Mouse (Mus musculus): ENCODE results near the gene Creb3l2.

Creb3l2 gene

DNA sequence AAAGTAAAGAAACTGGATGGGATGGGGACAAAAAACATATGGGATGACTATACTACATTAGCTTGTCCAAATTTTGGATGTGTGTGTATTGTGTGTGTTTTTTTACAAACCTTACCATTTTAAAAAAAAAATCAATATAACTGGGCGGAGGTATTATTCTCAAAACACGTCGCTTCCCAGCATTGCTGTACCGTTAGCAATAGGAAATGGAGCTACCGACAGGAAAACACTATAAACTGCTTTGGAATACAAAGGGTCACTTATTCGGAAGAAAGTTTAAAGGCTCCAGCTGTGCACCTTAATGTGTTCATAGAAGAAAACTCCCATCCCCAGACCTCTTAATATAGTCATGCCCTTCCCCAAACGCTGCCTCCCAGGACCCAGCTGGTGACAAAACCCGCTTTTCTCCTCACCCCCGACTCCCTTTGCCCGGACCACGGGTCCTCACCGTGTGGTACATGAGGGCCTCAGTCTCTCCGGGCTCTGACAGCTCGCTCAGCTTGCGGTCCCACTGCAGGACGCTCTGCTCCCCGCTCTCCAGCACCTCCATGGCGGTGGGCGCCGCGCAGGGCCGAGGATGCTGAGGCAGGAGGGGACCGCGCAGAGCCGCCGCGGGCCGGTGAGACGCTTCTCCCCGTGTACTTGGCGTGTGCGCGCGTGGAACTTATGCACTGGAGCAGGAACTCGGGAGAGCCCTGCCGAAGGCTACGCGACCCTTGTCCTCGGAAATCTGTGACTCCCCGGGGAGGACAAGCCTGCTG is 515 bp downstream of the Creb3l2 start:
- DNase-seq: no peak

- no peak for DNase-seq
These were observed 1.3 kb downstream of the Creb3l2 start for GRCm38 (mm10) chr6:37440491-37441250.

DNA sequence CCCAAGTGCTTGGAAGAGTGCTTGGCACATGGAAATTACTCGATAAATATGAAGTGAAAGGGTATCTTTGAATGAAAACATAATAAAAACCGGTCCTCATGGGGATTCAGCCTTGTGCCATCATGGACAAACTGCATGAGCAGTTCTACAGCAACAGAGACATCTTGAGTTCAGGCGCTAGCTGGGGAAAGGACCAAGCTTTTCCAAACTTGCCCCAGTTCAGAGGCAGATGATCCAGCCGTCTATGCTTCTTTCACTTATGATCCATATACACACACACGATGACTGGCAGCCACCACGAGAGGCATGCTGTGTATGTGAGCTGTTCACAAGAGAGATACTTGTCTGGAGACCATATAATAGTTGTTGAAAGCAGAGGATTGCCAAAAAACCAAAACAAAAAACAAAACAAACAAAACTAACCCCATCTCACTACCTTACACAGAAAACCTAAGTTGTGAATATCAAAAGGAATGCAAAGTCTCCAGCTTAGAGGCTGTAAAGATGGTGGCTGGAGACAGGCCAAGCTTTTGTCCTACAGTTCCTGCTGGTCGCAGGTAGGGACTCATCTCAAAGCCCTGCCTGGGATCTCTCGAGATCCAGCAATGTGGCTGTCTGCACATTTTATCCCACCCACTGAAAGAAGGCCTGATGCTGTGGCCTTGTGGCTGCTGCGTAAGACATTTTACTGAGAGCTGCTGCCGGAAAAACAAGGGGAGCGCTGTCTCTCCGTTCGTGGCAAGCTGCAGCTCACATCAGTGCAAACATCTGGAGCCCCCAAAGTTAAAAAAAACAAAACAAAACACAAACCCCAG is 2.1 kb downstream of the Creb3l2 start:
- no peak for DNase-seq

- no peak for DNase-seq
These were observed 3.4 kb downstream of the Creb3l2 start for GRCm38 (mm10) chr6:37438510-37438909.

DNA sequence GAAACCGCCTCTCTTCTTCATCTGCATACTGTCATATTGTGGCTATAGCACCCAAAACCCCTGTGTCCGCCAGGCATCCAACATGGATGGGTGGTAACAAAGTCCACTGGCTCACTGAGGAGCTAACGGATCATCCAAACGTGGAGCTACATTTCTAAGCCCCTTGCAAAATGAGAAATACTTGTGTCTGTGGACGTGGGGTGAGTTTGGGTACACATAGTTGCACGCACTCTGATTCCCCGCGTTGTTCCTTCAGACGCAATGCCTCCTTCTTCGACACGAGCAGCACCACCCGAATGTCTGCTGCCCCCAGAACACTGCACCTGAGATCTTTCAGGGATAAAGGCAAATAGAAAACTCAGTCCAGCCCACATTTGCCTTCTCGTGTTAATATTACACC is 4.9 kb downstream of the Creb3l2 start:
- no peak for DNase-seq

- no peak for DNase-seq
These were observed 6.6 kb downstream of the Creb3l2 start for GRCm38 (mm10) chr6:37435391-37435790.

DNA sequence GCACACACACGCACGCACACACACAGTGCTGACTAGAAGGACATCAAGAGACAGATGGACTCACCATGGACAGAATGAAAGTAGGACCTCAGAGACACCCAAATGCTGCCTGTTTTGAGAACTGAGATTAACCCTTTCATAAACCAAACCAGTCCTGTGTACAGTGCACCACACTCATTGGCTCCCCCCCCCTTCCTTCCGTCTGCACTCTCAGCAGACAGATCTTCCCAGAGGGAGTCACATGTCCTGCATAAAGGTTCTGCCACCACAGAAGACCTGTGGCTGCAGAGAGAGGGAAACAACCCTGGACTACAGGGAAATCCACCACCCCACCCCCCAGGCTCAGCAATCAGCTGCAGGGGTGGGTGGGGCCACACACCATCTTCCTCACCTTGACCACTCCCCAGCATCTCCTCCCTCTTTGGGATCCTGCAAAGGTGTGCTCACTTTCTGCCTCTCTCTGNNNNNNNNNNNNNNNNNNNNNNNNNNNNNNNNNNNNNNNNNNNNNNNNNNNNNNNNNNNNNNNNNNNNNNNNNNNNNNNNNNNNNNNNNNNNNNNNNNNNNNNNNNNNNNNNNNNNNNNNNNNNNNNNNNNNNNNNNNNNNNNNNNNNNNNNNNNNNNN is 12.0 kb downstream of the Creb3l2 start:
- no peak for DNase-seq

DNA sequence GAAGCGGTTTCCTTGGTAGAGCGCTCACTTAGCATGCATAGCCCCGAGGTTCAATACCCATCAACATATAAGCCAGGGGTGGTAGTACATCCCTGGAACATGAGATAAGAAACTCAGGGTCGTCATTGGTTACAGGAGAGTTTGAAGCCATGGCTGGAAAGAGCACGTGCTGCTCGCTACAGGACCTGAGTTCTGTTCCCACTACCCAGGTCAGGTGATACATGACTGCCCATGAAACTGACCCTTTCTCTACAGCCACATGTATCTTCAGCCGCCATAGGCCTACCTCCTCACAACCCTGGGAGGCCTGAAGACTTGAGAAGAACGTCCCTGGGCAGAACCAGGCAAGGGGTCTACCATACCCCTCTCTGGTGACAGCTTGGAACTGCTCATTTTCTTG is 13.0 kb downstream of the Creb3l2 start:
- no peak for DNase-seq

DNA sequence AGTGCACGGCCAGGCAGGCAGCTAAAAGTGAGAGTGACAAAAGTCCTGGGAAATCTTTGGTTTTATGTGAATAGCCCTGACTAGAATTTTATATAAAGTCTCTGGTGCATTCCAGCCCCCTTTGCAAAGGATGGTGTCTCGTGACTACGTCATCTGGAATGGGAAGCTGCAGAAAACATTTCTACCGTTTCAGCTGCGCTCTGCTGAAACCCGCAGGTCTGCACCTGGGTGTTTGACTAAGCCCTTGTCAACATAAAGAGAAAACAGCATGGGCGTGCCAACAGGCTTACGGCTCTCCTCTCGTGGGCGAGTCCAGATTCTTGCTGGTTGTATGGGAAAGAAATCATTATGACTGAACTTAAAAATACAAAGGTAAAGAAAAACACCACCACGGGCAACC is 13.9 kb downstream of the Creb3l2 start:
- DNase-seq: no peak

DNA sequence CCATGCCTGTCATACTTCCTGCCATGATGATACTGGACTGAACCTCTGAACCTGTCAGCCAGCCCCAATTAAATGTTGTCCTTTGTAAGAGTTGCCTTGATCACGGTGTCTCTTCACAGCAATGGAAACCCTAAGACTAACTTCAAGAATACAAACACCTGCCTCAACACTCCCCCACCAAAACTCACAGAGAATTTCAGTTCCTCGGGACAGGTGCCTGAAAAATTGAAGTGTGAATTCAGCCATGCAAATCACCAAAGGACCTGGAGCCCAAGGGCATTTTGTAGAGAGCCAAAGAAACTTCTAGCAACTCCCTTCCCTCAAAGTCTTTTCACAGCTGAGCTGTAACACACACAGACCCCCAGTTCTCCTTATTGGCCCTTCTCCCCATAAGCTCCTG is 15.3 kb downstream of the Creb3l2 start:
- no peak for DNase-seq

DNA sequence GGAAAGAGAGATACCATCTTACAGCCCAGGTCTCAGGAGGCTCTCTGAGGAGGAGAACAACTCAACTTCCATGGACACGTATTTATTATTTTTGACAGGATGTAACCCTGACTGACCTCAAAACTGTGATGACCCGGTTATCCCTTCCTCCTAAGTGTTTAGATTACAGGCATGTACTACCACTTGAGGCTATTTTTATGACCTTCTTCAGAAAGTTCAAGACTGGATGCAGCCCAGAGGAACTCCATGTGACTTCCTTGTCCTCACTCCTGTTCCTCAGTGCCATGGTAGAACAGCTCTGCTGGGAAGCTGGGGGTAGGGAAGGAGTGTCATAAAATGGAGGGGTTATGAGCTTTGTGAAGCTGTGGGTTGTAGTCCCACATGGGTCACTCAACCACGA is 16.1 kb downstream of the Creb3l2 start:
- no peak for DNase-seq

DNA sequence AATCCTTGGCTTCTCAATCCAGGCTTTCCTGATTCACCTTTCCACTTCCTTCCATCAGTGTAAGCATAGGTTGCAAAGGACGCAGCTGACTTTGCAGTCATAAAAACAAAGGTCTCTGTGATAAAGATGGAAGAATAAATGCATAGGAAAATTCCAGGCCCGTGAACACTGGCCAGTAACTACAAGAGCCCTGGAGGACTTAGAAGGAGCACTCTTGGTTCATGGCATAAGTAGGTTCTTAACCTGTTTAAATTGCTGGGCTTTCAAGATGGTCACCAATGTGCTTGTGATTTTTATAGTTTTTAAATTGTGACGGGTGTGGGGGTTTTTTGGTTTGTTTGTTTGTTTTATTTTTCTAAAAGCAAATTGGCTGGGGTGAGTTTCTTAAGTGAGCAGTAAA is 16.9 kb downstream of the Creb3l2 start:
- no peak for DNase-seq

GRCm38 (mm10) chr6:37424374-37424773 is 17.6 kb downstream of the Creb3l2 start:
- no peak for DNase-seq

DNA sequence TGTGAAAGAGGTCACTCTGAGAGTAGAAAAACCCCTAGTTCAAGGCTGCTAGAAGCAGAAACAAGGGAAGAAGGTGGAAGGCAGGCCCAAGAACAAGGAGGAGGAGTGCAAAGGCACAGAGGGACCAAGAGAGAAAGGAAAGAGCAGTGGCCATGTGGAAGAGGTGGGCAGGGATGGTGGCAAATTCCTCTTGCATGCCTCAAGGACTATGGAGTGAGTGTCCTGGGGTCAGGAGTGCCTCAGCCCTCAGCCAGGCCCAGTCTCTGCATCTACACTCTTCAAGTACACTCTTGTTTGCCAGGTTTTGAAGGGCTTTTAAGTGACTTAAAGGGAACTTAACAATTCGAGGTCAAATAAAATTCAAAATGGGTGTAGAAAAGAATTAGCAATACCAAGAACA is 18.6 kb downstream of the Creb3l2 start:
- DNase-seq: no peak

DNA sequence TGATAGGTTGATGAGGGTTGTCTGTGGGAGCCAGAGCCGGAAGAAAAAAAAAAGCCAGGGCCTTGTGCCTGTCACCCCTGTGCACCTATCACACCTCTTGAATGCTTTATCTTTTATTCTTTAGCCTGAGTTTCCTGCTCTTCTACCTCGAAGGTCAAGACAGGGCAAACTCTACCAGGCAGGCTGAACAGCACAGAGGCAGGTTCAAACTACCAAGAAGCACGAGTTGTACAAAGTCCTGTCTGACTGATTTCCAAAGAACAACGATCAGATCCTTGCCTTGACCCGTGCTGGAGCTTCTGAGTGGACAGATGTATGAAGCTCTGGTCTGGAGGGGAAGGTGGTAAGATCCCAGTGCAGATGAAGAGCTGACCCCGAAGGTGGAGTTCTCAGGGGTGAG is 20.8 kb downstream of the Creb3l2 start:
- DNase-seq: no peak

DNA sequence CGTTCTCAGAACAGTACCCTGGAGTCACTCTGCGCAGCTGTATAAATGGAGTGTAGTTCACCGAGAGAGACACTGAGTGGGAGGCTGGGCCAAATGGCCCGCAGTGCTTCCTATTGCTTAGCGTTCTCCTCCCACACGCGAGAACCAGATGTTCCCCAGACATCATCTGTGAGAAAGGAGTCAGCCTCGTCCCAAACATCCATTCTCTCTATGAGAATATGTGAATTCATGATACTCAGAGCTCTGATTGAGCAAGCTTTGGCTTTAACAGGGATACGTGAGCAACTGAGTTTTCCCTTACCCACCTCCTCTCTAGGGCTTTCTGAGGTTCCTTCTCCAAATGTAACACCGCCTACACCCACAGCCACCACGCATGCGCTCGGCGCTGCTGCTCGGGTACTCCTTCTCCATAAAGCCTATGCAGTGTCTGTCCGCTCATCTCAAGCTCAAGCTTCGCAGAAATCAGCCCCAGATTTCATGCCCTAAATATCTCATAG is 22.5 kb downstream of the Creb3l2 start:
- DNase-seq: peak; percentile 94

- DNase-seq: no peak
These were observed 23.0 kb downstream of the Creb3l2 start for GRCm38 (mm10) chr6:37418931-37419330.

DNA sequence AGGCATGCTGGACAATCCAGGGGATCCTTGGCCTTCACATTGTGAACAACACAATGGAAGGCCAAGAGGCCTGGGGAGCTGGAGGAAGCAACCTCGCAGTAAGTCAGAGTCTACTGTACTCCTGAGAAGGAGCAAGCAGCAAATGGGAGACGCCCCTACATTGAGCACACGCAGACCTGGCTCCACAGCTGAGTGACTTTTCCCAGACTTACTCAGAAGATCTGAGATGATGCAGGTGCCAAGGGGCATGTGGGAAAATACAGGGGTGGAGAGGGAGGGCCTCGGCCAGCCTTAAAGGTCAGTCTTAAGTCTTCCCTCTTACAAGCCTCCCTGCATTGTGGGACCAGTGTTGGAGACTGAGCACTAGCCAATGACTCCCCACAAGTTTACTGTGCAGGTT is 25.2 kb downstream of the Creb3l2 start:
- DNase-seq: no peak

DNA sequence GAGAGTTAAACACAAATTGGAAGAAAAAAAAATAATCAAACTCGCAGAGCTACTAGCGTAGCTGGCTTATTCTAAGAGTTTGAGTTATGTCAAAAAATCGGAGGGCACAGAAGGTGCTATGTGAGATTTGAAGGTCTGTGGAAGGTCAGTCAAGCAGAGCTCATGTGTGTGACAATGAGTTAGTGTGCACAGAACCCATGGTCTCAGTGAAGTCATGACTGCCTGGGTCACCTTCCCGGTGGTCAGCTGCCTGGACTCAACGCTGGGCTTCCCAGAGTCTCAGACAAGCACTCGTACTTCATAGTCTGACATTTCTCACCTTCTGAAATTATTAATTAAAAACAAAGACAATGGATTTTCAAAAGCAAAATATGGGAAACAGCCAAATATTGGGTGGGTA is 26.4 kb downstream of the Creb3l2 start:
- DNase-seq: no peak

DNA sequence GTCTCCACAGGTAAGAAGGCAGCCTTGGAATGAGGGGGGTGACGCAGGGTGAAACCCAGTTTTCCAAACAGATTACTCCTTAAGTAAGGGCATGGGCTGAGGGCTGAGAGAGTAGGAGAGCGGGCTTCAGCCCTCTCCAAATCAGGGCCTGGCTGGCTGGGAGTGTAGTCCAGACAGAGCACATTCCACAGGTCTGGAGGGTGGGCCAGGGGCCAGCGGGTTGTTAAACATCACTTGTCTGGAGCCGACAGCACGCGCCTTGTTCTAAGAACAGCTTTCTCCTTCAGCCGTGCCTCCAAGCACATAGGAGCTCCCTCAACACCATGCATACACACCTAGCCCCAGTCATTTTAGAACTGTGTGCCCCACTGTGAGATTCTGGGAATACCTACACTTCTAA is 26.9 kb downstream of the Creb3l2 start:
- DNase-seq: no peak

GRCm38 (mm10) chr6:37414576-37414975 is 27.4 kb downstream of the Creb3l2 start:
- no peak for DNase-seq

DNA sequence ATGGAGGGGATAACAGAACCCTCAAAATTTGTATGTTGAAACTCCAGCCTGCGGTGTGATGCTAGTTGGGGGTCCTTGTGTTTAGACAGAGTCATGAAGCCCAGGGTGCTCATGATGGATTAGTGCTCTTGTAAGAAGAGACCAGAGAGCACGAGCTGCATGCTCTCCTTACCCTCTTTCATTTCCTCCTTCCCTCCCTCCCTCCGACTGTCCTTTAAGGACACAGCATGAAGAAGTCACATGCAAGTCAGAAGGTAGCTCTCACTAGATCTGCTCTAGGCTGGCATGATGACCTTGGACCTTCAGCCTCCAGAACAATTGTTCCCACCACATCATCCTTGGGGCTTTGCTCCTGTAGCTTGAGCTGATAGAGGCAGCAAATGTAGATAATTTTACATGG is 30.2 kb downstream of the Creb3l2 start:
- no peak for DNase-seq

GRCm38 (mm10) chr6:37409829-37410228 is 32.1 kb downstream of the Creb3l2 start:
- DNase-seq: no peak
